Mouse (Mus musculus): ENCODE measurements around the gene Wdr59. TPM values are rescaled to one million over a fixed set of nuclear protein-coding genes. Genes with fewer than 3 reads are reported as not detected.

Wdr59 gene
- total and polyA plus RNA-seq, 3 experiments, result 5.4 to 7.0 (median 6.9) TPM

- H3K27ac ChIP-seq, result no peak overlapping the region
- DNase-seq, result no peak
- TF ChIP-seq CTCF (IDR thresholded peaks at IDR 0.05) (no peak), POLR2A (IDR thresholded peaks at IDR 0.05; ENCODE audit: insufficient read depth, low read depth, low read length) (no peak), EP300 (IDR thresholded peaks at IDR 0.05; ENCODE audit: insufficient read depth, low read depth, low read length) (no peak)
- no peaks in the 10 kb centered on the region for H3K27me3 ChIP-seq (ENCODE audit: control insufficient read depth, insufficient read depth, low read length)
- no peak overlapping the region for H3K4me3 ChIP-seq
- H3K9ac ChIP-seq (ENCODE audit: low read depth, low read length), result no peak overlapping the region
- intact Hi-C loops (cut with DNase I), result no loop called here
- no peaks in the 10 kb centered on the region for H3K4me1 ChIP-seq (ENCODE audit: control insufficient read depth, insufficient read depth, low read length)
- H3K36me3 ChIP-seq (ENCODE audit: control insufficient read depth, insufficient read depth, low read length), result no peaks in the 10 kb centered on the region
- WGBS, result 83% methylated on average over 5 of the region's 5 CpGs
- no peaks in the 10 kb centered on the region for H3K79me2 ChIP-seq (replicated peaks; ENCODE audit: control insufficient read depth, insufficient read depth, low read length)
Observed at GRCm38 (mm10) chr8:111477761-111478465, 44.0 kb downstream of the Wdr59 start.

GRCm38 (mm10) chr8:111471526-111472081, 50.3 kb downstream of the Wdr59 start:
- no peaks in the 10 kb centered on the region for H3K4me1 ChIP-seq (ENCODE audit: control insufficient read depth, insufficient read depth, low read length)
- no peaks in the 10 kb centered on the region for H3K79me2 ChIP-seq (replicated peaks; ENCODE audit: control insufficient read depth, insufficient read depth, low read length)
- no peaks in the 10 kb centered on the region for H3K36me3 ChIP-seq (ENCODE audit: control insufficient read depth, insufficient read depth, low read length)
- WGBS, result 61% methylated on average over 12 of the region's 12 CpGs
- H3K4me3 ChIP-seq, result no peak overlapping the region
- H3K27me3 ChIP-seq (ENCODE audit: control insufficient read depth, insufficient read depth, low read length), result no peaks in the 10 kb centered on the region
- H3K27ac ChIP-seq, result no peak overlapping the region
- H3K9ac ChIP-seq (ENCODE audit: low read depth, low read length), result no peak overlapping the region
- no peak for DNase-seq
- no peak for TF ChIP-seq POLR2A (IDR thresholded peaks at IDR 0.05; ENCODE audit: insufficient read depth, low read depth, low read length)
- TF ChIP-seq EP300 (IDR thresholded peaks at IDR 0.05; ENCODE audit: insufficient read depth, low read depth, low read length), result no peak
- no peak for TF ChIP-seq CTCF (IDR thresholded peaks at IDR 0.05)
- intact Hi-C loops (cut with DNase I), result no loop called here

GRCm38 (mm10) chr8:111469013-111469412, 52.9 kb downstream of the Wdr59 start:
- Histone ChIP-seq H3K27ac (no peak overlapping the region), H3K4me1 (ENCODE audit: control insufficient read depth, insufficient read depth, low read length) (no peaks in the 10 kb centered on the region), H3K36me3 (ENCODE audit: control insufficient read depth, insufficient read depth, low read length) (no peaks in the 10 kb centered on the region), H3K27me3 (ENCODE audit: control insufficient read depth, insufficient read depth, low read length) (no peaks in the 10 kb centered on the region), H3K4me3 (no peak overlapping the region), H3K9ac (ENCODE audit: low read depth, low read length) (no peak overlapping the region), H3K79me2 (replicated peaks; ENCODE audit: control insufficient read depth, insufficient read depth, low read length) (no peaks in the 10 kb centered on the region)
- intact Hi-C loops (cut with DNase I), result loop anchor here (5.0 kb wide), 2 partner anchors 158 to 193 kb away; no protein-coding TSS in a partner anchor
- no peak for DNase-seq
- TF ChIP-seq POLR2A (IDR thresholded peaks at IDR 0.05; ENCODE audit: insufficient read depth, low read depth, low read length), result no peak
- no peak for TF ChIP-seq CTCF (IDR thresholded peaks at IDR 0.05)
- no peak for TF ChIP-seq EP300 (IDR thresholded peaks at IDR 0.05; ENCODE audit: insufficient read depth, low read depth, low read length)
- WGBS, result 34% methylated on average over 6 of the region's 6 CpGs

- H3K36me3 ChIP-seq (ENCODE audit: control insufficient read depth, insufficient read depth, low read length), result no peaks in the 10 kb centered on the region
- H3K4me1 ChIP-seq (ENCODE audit: control insufficient read depth, insufficient read depth, low read length), result no peaks in the 10 kb centered on the region
- no peaks in the 10 kb centered on the region for H3K79me2 ChIP-seq (replicated peaks; ENCODE audit: control insufficient read depth, insufficient read depth, low read length)
- intact Hi-C loops (cut with DNase I), result loop anchor here (5.0 kb wide), 2 partner anchors 162 to 197 kb away; no protein-coding TSS in a partner anchor
- no peak overlapping the region for H3K4me3 ChIP-seq
- H3K27me3 ChIP-seq (ENCODE audit: control insufficient read depth, insufficient read depth, low read length), result no peaks in the 10 kb centered on the region
- TF ChIP-seq CTCF (IDR thresholded peaks at IDR 0.05) (peak; percentile 56), EP300 (IDR thresholded peaks at IDR 0.05; ENCODE audit: insufficient read depth, low read depth, low read length) (no peak)
- no peak for DNase-seq
- no peak overlapping the region for H3K27ac ChIP-seq
- 97% methylated on average over 1 of the region's 1 CpGs for WGBS
- H3K9ac ChIP-seq (ENCODE audit: low read depth, low read length), result no peak overlapping the region
Observed at GRCm38 (mm10) chr8:111465341-111465740, 56.6 kb downstream of the Wdr59 start.

- 65% methylated on average over 4 of the region's 4 CpGs for WGBS
- Histone ChIP-seq H3K27ac (no peak overlapping the region), H3K4me3 (no peak overlapping the region), H3K27me3 (ENCODE audit: control insufficient read depth, insufficient read depth, low read length) (no peaks in the 10 kb centered on the region), H3K4me1 (ENCODE audit: control insufficient read depth, insufficient read depth, low read length) (no peaks in the 10 kb centered on the region), H3K79me2 (replicated peaks; ENCODE audit: control insufficient read depth, insufficient read depth, low read length) (no peaks in the 10 kb centered on the region), H3K9ac (ENCODE audit: low read depth, low read length) (no peak overlapping the region), H3K36me3 (ENCODE audit: control insufficient read depth, insufficient read depth, low read length) (no peaks in the 10 kb centered on the region)
- intact Hi-C loops (cut with DNase I), result no loop called here
- DNase-seq, result no peak
- TF ChIP-seq POLR2A (IDR thresholded peaks at IDR 0.05; ENCODE audit: insufficient read depth, low read depth, low read length) (no peak), EP300 (IDR thresholded peaks at IDR 0.05; ENCODE audit: insufficient read depth, low read depth, low read length) (no peak), CTCF (IDR thresholded peaks at IDR 0.05) (no peak)
Observed at GRCm38 (mm10) chr8:111464526-111464925, 57.4 kb downstream of the Wdr59 start.

- no peak for DNase-seq
- Histone ChIP-seq H3K27ac (peak overlapping the region; percentile 59), H3K79me2 (replicated peaks; ENCODE audit: control insufficient read depth, insufficient read depth, low read length) (no peaks in the 10 kb centered on the region), H3K9ac (ENCODE audit: low read depth, low read length) (no peak overlapping the region), H3K36me3 (ENCODE audit: control insufficient read depth, insufficient read depth, low read length) (no peaks in the 10 kb centered on the region; the same call in 1 of the 2 replicates), H3K4me1 (ENCODE audit: control insufficient read depth, insufficient read depth, low read length) (peaks cover 7% of the 10 kb centered on the region), H3K4me3 (no peak overlapping the region), H3K27me3 (ENCODE audit: control insufficient read depth, insufficient read depth, low read length) (no peaks in the 10 kb centered on the region)
- intact Hi-C loops (cut with DNase I), result no loop called here
- 20% methylated on average over 4 of the region's 4 CpGs for WGBS
- TF ChIP-seq CTCF (IDR thresholded peaks at IDR 0.05) (no peak), POLR2A (IDR thresholded peaks at IDR 0.05; ENCODE audit: insufficient read depth, low read depth, low read length) (no peak), EP300 (IDR thresholded peaks at IDR 0.05; ENCODE audit: insufficient read depth, low read depth, low read length) (no peak)
Observed at GRCm38 (mm10) chr8:111449671-111450070, 72.2 kb downstream of the Wdr59 start.
